Mouse (Mus musculus): Measurements from ENCODE around the gene Mafk. TPM values are rescaled to one million over a fixed set of nuclear protein-coding genes. Genes with fewer than 3 reads are reported as not detected.

Gene Mafk
- polyA plus RNA-seq, 1 experiment = 15.6 TPM

DNA sequence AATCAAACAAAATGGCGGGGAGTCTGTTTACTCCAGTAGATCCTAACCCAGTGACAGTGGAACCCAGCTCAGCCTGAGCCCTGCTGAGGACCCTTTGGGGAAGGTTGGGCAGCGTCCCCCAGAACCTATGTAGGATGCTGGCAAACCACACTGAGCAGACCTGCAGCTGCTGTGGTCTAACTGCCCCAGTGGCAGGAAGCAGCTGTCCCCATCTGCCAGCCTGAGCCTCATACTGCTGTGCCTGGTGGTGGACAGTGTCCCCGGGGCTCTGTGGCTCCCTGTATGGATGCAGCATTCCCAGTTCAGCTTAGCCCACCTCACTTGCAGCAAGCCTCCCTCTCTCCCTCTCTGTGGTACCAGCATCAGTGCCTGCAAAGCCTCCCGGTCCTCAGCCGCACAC is 14.3 kb upstream of the Mafk start:
- no peak overlapping the region for H3K4me3 ChIP-seq (ENCODE audit: low read depth, low read length)
- H3K4me1 ChIP-seq (ENCODE audit: control insufficient read depth, insufficient read depth, low read length) = no peaks in the 10 kb centered on the region
- H3K9me3 ChIP-seq (replicated peaks; ENCODE audit: control insufficient read depth, insufficient read depth, low read length, poor library complexity, severe bottlenecking) = no peaks in the 10 kb centered on the region
- peaks cover 6% of the 10 kb centered on the region for H3K36me3 ChIP-seq (ENCODE audit: control insufficient read depth, insufficient read depth, low read length, poor library complexity, severe bottlenecking)
- TF ChIP-seq EP300 (IDR thresholded peaks at IDR 0.05; ENCODE audit: insufficient read depth, low read depth, low read length) = no peak
- no peak for TF ChIP-seq CTCF (IDR thresholded peaks at IDR 0.05; ENCODE audit: low read depth, low read length)
- no peak for TF ChIP-seq POLR2A (IDR thresholded peaks at IDR 0.05; ENCODE audit: insufficient read depth, low read length)
- H3K27me3 ChIP-seq (ENCODE audit: control insufficient read depth, insufficient read depth, low read length, poor library complexity, severe bottlenecking) = no peaks in the 10 kb centered on the region
- H3K9ac ChIP-seq (ENCODE audit: low read depth, poor library complexity, severe bottlenecking) = no peak overlapping the region
- no peak overlapping the region for H3K27ac ChIP-seq (ENCODE audit: insufficient read depth, low read length)

DNA sequence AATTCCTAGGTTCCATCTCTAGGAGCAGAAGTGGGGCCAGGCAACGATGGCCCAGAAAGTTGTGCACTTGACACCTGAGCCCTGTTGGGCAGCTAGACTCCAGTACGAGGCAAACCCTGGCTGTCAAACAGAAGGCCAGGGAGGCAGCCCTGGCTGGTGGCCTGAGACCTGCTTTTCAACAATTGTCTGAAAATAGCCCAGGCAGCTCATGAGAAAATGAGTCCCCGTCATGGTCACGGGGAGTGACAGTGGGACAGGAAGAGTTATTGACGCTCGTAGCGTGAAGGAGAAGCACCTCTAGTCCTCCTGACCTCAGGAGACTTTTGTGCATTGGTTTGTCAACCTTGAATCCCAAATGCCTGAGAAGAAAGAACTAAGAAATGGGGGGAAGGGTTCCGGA is 9.9 kb upstream of the Mafk start:
- no peaks in the 10 kb centered on the region for H3K36me3 ChIP-seq (ENCODE audit: control insufficient read depth, insufficient read depth, low read length, poor library complexity, severe bottlenecking)
- TF ChIP-seq CTCF (IDR thresholded peaks at IDR 0.05; ENCODE audit: low read depth, low read length) (no peak), POLR2A (IDR thresholded peaks at IDR 0.05; ENCODE audit: insufficient read depth, low read length) (no peak), EP300 (IDR thresholded peaks at IDR 0.05; ENCODE audit: insufficient read depth, low read depth, low read length) (no peak)
- no peak overlapping the region for H3K27ac ChIP-seq (ENCODE audit: insufficient read depth, low read length)
- no peaks in the 10 kb centered on the region for H3K27me3 ChIP-seq (ENCODE audit: control insufficient read depth, insufficient read depth, low read length, poor library complexity, severe bottlenecking)
- no peaks in the 10 kb centered on the region for H3K9me3 ChIP-seq (replicated peaks; ENCODE audit: control insufficient read depth, insufficient read depth, low read length, poor library complexity, severe bottlenecking)
- H3K4me1 ChIP-seq (ENCODE audit: control insufficient read depth, insufficient read depth, low read length) = no peaks in the 10 kb centered on the region
- no peak overlapping the region for H3K4me3 ChIP-seq (ENCODE audit: low read depth, low read length)
- H3K9ac ChIP-seq (ENCODE audit: low read depth, poor library complexity, severe bottlenecking) = no peak overlapping the region

DNA sequence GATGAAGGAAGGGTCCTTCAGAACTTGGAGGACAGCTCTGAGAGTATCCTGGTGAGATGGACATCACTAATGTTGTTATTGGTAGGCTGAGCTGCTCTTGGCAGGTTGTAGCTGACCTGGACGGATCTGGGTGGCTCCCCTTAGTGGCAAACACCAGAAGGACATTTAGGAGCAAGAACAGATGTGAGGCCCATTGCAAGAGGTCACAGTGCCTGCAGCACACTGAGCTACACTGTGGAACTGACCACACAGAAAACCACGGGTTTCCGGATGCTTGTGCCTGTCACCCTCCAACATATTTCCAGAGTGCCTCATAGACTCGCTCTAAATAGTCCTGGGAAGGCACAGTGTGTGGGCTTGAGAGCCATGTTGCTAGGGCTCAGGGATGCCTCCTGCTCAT is 1.8 kb upstream of the Mafk start:
- H3K27me3 ChIP-seq (ENCODE audit: control insufficient read depth, insufficient read depth, low read length, poor library complexity, severe bottlenecking) = no peaks in the 10 kb centered on the region
- no peak overlapping the region for H3K27ac ChIP-seq (ENCODE audit: insufficient read depth, low read length)
- no peak overlapping the region for H3K9ac ChIP-seq (ENCODE audit: low read depth, poor library complexity, severe bottlenecking)
- H3K9me3 ChIP-seq (replicated peaks; ENCODE audit: control insufficient read depth, insufficient read depth, low read length, poor library complexity, severe bottlenecking) = no peaks in the 10 kb centered on the region
- no peak overlapping the region for H3K4me3 ChIP-seq (ENCODE audit: low read depth, low read length)
- H3K4me1 ChIP-seq (ENCODE audit: control insufficient read depth, insufficient read depth, low read length) = peaks cover 2% of the 10 kb centered on the region
- TF ChIP-seq EP300 (IDR thresholded peaks at IDR 0.05; ENCODE audit: insufficient read depth, low read depth, low read length) = no peak
- TF ChIP-seq CTCF (IDR thresholded peaks at IDR 0.05; ENCODE audit: low read depth, low read length) = peak; percentile 30
- no peaks in the 10 kb centered on the region for H3K36me3 ChIP-seq (ENCODE audit: control insufficient read depth, insufficient read depth, low read length, poor library complexity, severe bottlenecking)

DNA sequence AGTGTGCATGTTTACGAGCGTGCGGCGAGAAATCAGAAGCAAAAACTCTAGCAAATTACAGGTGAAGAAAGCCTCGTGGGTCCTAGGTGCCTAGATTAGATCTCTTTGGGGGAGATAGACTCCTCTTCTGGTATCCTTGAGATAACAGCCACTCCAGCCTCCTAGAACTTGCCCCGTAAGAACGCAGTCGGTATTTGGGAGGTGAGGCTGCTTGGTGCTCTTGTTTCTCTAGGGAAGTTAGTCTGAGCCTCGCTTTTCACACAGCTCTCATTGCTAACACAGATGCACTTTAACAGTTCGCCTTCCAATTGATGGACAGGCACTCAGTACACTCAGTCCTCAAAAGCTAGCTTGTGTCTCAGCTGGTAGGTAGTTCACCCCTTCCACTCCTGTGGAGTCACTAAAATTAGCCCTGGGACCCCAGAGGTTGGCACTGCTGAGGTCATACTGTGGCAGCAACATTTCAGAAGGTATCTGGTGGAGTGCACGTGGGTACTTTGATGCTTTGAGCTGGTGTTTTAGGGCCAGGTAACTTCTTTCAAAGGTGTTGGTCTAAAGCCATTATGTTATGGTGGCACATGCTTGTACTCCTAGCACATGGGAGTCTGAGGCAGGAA is 954 bp downstream of the Mafk start:
- H3K4me1 ChIP-seq (ENCODE audit: control insufficient read depth, insufficient read depth, low read length) = peaks cover 5% of the 10 kb centered on the region
- no peaks in the 10 kb centered on the region for H3K9me3 ChIP-seq (replicated peaks; ENCODE audit: control insufficient read depth, insufficient read depth, low read length, poor library complexity, severe bottlenecking)
- H3K27ac ChIP-seq (ENCODE audit: insufficient read depth, low read length) = no peak overlapping the region
- H3K27me3 ChIP-seq (ENCODE audit: control insufficient read depth, insufficient read depth, low read length, poor library complexity, severe bottlenecking) = no peaks in the 10 kb centered on the region
- peak overlapping the region; percentile 72 for H3K4me3 ChIP-seq (ENCODE audit: low read depth, low read length)
- TF ChIP-seq CTCF (IDR thresholded peaks at IDR 0.05; ENCODE audit: low read depth, low read length) (no peak), POLR2A (IDR thresholded peaks at IDR 0.05; ENCODE audit: insufficient read depth, low read length) (no peak), EP300 (IDR thresholded peaks at IDR 0.05; ENCODE audit: insufficient read depth, low read depth, low read length) (no peak)
- H3K9ac ChIP-seq (ENCODE audit: low read depth, poor library complexity, severe bottlenecking) = peak overlapping the region; percentile 67
- H3K36me3 ChIP-seq (ENCODE audit: control insufficient read depth, insufficient read depth, low read length, poor library complexity, severe bottlenecking) = no peaks in the 10 kb centered on the region

DNA sequence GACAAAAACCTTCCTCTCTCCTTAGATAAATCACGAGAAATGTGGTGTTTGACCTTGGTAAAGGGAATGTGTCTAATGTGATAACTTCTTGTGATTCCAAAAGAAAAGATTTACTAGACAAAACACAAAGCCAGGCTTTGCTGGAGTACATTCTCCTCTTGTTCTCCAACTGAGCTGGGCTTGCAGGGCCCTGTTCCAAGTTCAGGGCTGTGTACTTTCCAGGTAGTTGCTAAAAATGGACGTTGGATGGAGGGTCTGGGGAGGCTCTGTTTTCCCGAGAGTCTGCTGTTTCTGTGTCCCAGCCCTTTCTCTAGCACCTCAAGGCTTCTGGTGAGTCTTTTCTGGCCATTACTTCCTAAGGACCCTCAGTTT is 1.6 kb downstream of the Mafk start:
- no peak overlapping the region for H3K27ac ChIP-seq (ENCODE audit: insufficient read depth, low read length)
- no peaks in the 10 kb centered on the region for H3K36me3 ChIP-seq (ENCODE audit: control insufficient read depth, insufficient read depth, low read length, poor library complexity, severe bottlenecking)
- TF ChIP-seq POLR2A (IDR thresholded peaks at IDR 0.05; ENCODE audit: insufficient read depth, low read length) (no peak), EP300 (IDR thresholded peaks at IDR 0.05; ENCODE audit: insufficient read depth, low read depth, low read length) (no peak), CTCF (IDR thresholded peaks at IDR 0.05; ENCODE audit: low read depth, low read length) (no peak)
- no peaks in the 10 kb centered on the region for H3K27me3 ChIP-seq (ENCODE audit: control insufficient read depth, insufficient read depth, low read length, poor library complexity, severe bottlenecking)
- H3K9ac ChIP-seq (ENCODE audit: low read depth, poor library complexity, severe bottlenecking) = no peak overlapping the region
- H3K4me1 ChIP-seq (ENCODE audit: control insufficient read depth, insufficient read depth, low read length) = peaks cover 8% of the 10 kb centered on the region
- no peaks in the 10 kb centered on the region for H3K9me3 ChIP-seq (replicated peaks; ENCODE audit: control insufficient read depth, insufficient read depth, low read length, poor library complexity, severe bottlenecking)
- H3K4me3 ChIP-seq (ENCODE audit: low read depth, low read length) = no peak overlapping the region

DNA sequence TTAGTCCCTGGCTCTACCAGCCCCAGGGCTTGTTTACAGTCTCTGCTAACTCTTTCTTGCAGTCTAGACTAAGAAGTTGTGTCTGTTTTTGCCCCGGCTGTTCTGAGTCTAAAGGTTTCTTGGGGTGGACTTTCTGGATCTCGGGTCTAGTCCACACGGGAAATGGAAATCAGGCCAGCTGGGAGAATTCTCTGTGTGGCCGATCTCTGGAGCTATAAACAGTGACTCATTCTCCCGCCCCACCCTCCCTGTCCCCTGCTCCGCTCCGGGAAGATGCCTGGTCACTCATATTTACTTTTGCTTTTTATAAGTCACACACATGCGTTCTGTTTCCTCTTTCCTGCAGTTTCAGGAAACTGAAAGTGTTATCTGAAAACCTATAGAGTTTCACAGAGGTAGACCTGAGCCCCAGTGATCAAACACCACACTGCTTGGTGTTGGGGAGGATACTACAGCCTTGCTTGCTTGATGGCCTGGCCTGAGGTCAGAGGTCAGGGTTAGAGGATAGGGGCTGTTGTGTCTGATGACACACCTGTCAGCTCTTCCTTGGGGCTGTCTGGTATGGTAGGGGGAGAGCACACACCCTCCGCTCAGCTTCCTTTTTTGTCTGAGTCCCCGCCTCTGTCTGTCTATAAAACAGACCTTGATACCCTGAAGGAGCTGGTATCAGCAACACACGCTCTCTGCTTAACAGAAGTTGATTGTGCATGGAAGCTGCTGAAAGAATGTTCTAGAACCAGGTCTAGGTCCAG is 2.2 kb downstream of the Mafk start:
- Histone ChIP-seq H3K4me1 (ENCODE audit: control insufficient read depth, insufficient read depth, low read length) (peaks cover 8% of the 10 kb centered on the region), H3K9me3 (replicated peaks; ENCODE audit: control insufficient read depth, insufficient read depth, low read length, poor library complexity, severe bottlenecking) (no peaks in the 10 kb centered on the region), H3K27ac (ENCODE audit: insufficient read depth, low read length) (no peak overlapping the region), H3K27me3 (ENCODE audit: control insufficient read depth, insufficient read depth, low read length, poor library complexity, severe bottlenecking) (no peaks in the 10 kb centered on the region), H3K4me3 (ENCODE audit: low read depth, low read length) (no peak overlapping the region), H3K36me3 (ENCODE audit: control insufficient read depth, insufficient read depth, low read length, poor library complexity, severe bottlenecking) (no peaks in the 10 kb centered on the region), H3K9ac (ENCODE audit: low read depth, poor library complexity, severe bottlenecking) (no peak overlapping the region)
- no peak for TF ChIP-seq POLR2A (IDR thresholded peaks at IDR 0.05; ENCODE audit: insufficient read depth, low read length)
- TF ChIP-seq CTCF (IDR thresholded peaks at IDR 0.05; ENCODE audit: low read depth, low read length) = no peak
- no peak for TF ChIP-seq EP300 (IDR thresholded peaks at IDR 0.05; ENCODE audit: insufficient read depth, low read depth, low read length)
